Mouse (Mus musculus) cortical plate, adult 2 months (tissue): Measurements from ENCODE around the gene Gja10.

Experiments used
- CTCF ChIP-seq: fragments of 200-500 bp; IDR thresholded peaks from 2 replicates; pipeline ENCODE4 v1.5.1; 2011; ENCODE audit warnings: mild to moderate bottlenecking, control low read depth, low read length; ENCODE audit not compliant: insufficient read depth; ENCODE audit errors: extremely low read depth
- POLR2A ChIP-seq: fragments of 200-500 bp; IDR thresholded peaks from 2 replicates; pipeline ENCODE4 v1.6.1; 2011; ENCODE audit warnings: mild to moderate bottlenecking, low read length, control low read depth; ENCODE audit not compliant: insufficient read depth; ENCODE audit errors: extremely low read depth

GRCm38 (mm10) chr4:32564416-32564815 lies 38.1 kb downstream of the Gja10 start:
- TF ChIP-seq CTCF (no peak), POLR2A (no peak)
